Mouse (Mus musculus) intestine, embryonic 16.5 days (tissue): ENCODE data around the gene Cdc37. TPM values are rescaled to one million over a fixed set of nuclear protein-coding genes. Genes with fewer than 3 reads are reported as not detected.

Experiments
- ATAC-seq: fragments of 200-750 bp; cut with Nextera tagmentation; 2 replicates; pipeline ENCODE4 v1.8.0; 2017; ENCODE audit warnings: moderate TSS enrichment, moderate library complexity
- H3K27ac ChIP-seq: fragments of 300-500 bp; sonication (generic); 2 replicates; pipeline ENCODE4 v1.5.1; 2014; ENCODE audit warnings: mild to moderate bottlenecking, low read length
- H3K27me3 ChIP-seq: fragments of 300-500 bp; sonication (generic); replicated peaks from 2 replicates; pipeline ENCODE4 v1.6.1; 2014; ENCODE audit warnings: low read length, control low read depth, mixed read lengths; ENCODE audit not compliant: control insufficient read depth, insufficient read depth
- H3K36me3 ChIP-seq: fragments of 300-500 bp; sonication (generic); 2 replicates; pipeline ENCODE4 v1.6.1; 2014; ENCODE audit warnings: low read length, control low read depth; ENCODE audit not compliant: control insufficient read depth, insufficient read depth
- H3K4me1 ChIP-seq: fragments of 300-500 bp; sonication (generic); 2 replicates; pipeline ENCODE4 v1.6.1; 2014; ENCODE audit warnings: low read length, control low read depth, mixed read lengths; ENCODE audit not compliant: control insufficient read depth, insufficient read depth
- H3K4me2 ChIP-seq: fragments of 300-500 bp; sonication (generic); 2 replicates; pipeline ENCODE4 v1.6.1; 2014; ENCODE audit warnings: low read depth, low read length, control low read depth
- H3K4me3 ChIP-seq: fragments of 300-500 bp; sonication (generic); 2 replicates; pipeline ENCODE4 v1.5.1; 2014; ENCODE audit warnings: mild to moderate bottlenecking, low read length
- H3K9ac ChIP-seq: fragments of 300-500 bp; sonication (generic); 2 replicates; pipeline ENCODE4 v1.6.1; 2014; ENCODE audit warnings: low read depth, low read length
- H3K9me3 ChIP-seq: fragments of 300-500 bp; sonication (generic); 2 replicates; pipeline ENCODE4 v1.6.1; 2016; ENCODE audit warnings: low read length, control low read depth; ENCODE audit not compliant: control insufficient read depth
- WGBS: fragments of 180-500 bp; shearing (Covaris S2); extraction: QIAGEN DNeasy Blood & Tissue Kit; methylation state at CpG from one replicate; pipeline ENCODE4 v1.1.7; 2014; 5-methylcytosine and 5-hydroxymethylcytosine counted together
- polyA plus RNA-seq: library from polyadenylated mRNA; unstranded; fragments of >200 nt; fragmentation: Nextera tagmentation; extraction: Ambion mirVana; gene quantifications from 2 replicates; pipeline ENCODE4 v1.2.1, GENCODE M21; 2015

The Cdc37 gene
- polyA plus RNA-seq, 1 experiment from 2014 or later, result 261 TPM

DNA sequence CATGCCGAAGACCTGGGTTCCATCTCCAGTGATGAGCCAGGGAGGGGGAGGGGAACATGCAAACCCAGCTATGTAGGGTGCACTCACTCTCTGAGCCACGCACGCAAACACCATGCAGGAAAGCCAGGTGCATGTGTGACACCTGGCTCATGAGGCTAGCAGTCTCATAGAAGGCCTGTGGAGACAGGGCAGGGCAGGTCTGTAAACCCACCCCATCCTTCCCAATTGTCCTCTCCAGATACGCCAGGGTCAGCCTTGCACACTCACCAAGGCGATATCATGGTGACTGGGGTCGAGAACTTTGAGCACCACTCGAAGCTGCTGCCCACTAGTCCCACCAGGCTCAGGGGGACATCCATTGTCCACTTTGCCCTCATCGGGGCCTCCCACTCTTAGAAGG is 34.7 kb downstream of the Cdc37 start:
- Histone ChIP-seq H3K4me1 (0 out of 2 replicates have a peak, but pooled peaks cover 4% of the 10 kb centered on the region), H3K9me3 (no peaks in the 10 kb centered on the region), H3K27ac (no peak overlapping the region), H3K4me2 (no peak overlapping the region), H3K4me3 (no peak overlapping the region), H3K27me3 (no peaks in the 10 kb centered on the region), H3K9ac (no peak overlapping the region), H3K36me3 (0 out of 2 replicates have a peak, but pooled peaks cover 3% of the 10 kb centered on the region)
- no peak for ATAC-seq
- 78% methylated on average over 8 of the region's 8 CpGs for WGBS

DNA sequence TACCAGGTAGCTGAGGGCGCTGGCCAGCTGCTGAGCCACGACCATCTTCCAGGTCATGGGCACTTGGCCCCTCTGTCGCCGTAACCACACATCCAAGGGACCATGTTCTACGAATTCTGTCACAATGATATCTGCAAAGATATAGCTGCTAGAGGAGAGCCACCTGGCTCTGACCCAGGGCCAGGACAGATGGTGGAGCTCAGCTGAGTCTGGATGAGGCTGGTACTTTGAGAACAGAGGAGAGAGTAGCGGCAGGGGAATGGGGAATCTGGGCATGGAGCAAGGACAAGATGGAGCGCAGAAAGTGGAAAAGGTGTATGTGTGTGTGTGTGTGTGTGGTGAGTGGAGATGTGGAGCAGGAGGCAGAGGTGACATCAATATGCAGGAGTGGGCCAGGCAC is 35.6 kb downstream of the Cdc37 start:
- H3K4me1 ChIP-seq, result 0 out of 2 replicates have a peak, but pooled peaks cover 4% of the 10 kb centered on the region
- H3K27me3 ChIP-seq, result no peaks in the 10 kb centered on the region
- ATAC-seq, result no peak
- WGBS, result 84% methylated on average over 7 of the region's 7 CpGs
- H3K4me2 ChIP-seq, result no peak overlapping the region
- no peak overlapping the region for H3K9ac ChIP-seq
- no peak overlapping the region for H3K27ac ChIP-seq
- H3K36me3 ChIP-seq, result 0 out of 2 replicates have a peak, but pooled peaks cover 3% of the 10 kb centered on the region
- no peaks in the 10 kb centered on the region for H3K9me3 ChIP-seq
- H3K4me3 ChIP-seq, result no peak overlapping the region

DNA sequence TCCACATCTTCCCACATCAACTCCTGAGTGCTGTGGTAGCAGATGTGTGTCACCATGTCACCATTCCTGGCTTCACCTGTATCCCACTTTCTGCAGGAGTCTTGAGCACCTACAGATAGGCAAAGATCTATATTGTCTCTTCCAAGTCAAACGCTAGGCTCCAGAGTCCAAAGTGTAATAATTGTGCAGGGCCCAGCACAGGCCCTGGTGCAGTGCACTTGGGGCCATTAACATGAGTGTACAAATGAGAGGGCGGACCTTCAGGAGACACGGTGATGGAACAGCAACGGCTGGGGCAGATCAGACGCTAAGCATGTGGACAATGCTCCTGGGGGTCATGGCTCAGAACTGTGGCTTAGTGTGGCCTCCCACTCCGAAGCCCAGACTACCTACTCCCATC is 36.0 kb downstream of the Cdc37 start:
- H3K27me3 ChIP-seq, result no peaks in the 10 kb centered on the region
- no peak overlapping the region for H3K9ac ChIP-seq
- no peak overlapping the region; the same call in 1 of the 2 replicates for H3K27ac ChIP-seq
- H3K4me1 ChIP-seq, result 0 out of 2 replicates have a peak, but pooled peaks cover 4% of the 10 kb centered on the region
- H3K4me2 ChIP-seq, result no peak overlapping the region
- H3K9me3 ChIP-seq, result no peaks in the 10 kb centered on the region
- H3K36me3 ChIP-seq, result 0 out of 2 replicates have a peak, but pooled peaks cover 3% of the 10 kb centered on the region
- H3K4me3 ChIP-seq, result no peak overlapping the region
- peak; percentile 77 for ATAC-seq
- WGBS, result 78% methylated on average over 6 of the region's 6 CpGs

DNA sequence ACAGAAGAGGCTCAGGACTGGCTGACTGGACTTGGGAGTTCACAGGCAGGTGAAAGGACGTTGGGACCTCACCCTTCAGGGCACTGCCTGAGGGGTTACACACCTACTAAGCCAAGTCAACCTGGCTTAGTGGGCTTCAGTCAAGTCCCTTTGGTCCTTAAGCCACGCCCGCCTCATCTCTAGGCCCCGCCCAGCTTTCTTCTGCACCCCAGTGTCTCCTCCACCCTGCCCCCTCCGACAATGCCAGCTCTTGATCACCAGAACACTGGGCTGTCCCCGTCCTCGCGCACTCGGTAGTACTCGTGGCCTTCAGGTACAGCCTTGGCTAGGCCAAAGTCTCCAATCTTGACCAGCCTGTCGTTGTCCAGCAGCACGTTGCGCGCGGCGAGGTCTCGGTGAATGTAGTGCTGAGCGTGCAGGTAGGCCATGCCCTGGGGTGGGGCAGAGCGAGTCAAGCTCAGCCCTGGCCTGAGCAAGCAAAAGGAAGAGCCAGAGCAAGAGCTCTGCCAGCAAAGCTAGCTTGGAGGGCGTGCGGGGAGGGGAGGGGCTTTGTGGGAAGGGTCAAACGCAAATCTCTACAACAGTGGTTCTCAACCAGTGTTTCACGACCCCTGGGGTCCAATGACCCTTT is 42.1 kb downstream of the Cdc37 start:
- Histone ChIP-seq H3K36me3 (no peaks in the 10 kb centered on the region), H3K9ac (no peak overlapping the region), H3K9me3 (no peaks in the 10 kb centered on the region), H3K4me1 (0 out of 2 replicates have a peak, but pooled peaks cover 4% of the 10 kb centered on the region), H3K4me2 (no peak overlapping the region), H3K27ac (no peak overlapping the region), H3K27me3 (no peaks in the 10 kb centered on the region), H3K4me3 (no peak overlapping the region)
- WGBS, result 42% methylated on average over 23 of the region's 23 CpGs
- ATAC-seq, result peak; percentile 43

DNA sequence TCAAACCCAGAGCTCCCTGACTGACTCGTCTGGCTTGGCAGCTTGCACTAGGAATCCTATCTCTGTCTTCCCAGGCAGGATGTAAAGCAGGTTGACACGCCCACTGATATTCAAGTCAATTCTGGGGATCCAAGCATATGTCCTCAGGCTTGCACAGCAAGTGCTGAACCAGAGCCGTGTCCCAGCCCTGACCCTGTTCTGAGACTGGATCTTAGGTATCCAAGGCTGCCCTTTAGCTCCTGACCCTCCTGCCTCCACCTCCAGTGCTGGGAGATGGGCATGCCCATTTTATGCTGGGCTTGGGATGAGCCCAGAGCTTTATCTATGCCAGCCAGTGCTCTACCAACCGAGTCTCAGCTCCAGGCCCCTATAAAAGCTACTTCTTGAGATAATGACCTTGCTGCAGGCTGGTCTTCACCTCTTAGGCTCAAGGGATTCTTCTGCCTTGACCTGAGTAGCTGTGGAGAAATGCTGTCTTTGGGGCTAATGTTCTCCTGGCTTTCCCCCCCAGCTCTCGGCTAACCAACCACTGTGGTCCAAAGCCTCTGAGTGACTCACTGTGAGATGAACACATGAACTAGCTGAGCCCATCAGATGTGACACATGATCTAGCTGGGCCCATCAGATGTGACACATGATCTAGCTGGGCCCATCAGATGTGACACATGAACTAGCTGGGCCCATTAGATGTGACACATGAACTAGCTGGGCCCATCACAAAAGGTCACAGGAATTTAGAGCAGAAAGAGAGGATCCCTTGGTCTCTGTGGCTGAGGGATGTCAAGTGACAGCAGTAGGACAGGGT is 43.8 kb downstream of the Cdc37 start:
- Histone ChIP-seq H3K36me3 (no peaks in the 10 kb centered on the region), H3K4me2 (no peak overlapping the region), H3K27me3 (no peaks in the 10 kb centered on the region), H3K9me3 (no peaks in the 10 kb centered on the region), H3K4me3 (no peak overlapping the region), H3K27ac (no peak overlapping the region), H3K4me1 (no peaks in the 10 kb centered on the region), H3K9ac (no peak overlapping the region)
- ATAC-seq, result no peak; the same call in 1 of the 2 replicates
- WGBS, result 72% methylated on average over 5 of the region's 5 CpGs

DNA sequence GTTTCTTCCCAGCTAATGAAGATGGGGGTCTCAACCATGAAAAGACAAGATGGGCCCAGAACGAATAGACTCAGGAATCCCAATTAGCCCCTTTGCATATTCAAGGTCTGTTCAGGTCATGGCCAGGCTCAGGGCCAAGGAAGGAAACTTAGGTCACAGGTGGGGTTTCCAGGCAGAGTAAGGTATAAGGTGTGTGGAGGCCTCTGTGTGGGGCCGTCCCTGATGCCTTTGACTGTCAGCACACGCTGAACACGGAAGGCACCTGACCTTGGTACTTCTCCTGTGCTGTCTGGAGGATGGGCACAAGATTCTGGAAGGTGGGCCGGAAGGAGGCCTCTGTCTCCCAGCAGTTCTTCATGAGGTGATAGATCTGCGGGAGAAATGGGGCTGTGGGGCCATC is 45.0 kb downstream of the Cdc37 start:
- WGBS, result 81% methylated on average over 6 of the region's 6 CpGs
- Histone ChIP-seq H3K4me1 (peaks cover 4% of the 10 kb centered on the region; the same call in 1 of the 2 replicates), H3K27me3 (no peaks in the 10 kb centered on the region)

DNA sequence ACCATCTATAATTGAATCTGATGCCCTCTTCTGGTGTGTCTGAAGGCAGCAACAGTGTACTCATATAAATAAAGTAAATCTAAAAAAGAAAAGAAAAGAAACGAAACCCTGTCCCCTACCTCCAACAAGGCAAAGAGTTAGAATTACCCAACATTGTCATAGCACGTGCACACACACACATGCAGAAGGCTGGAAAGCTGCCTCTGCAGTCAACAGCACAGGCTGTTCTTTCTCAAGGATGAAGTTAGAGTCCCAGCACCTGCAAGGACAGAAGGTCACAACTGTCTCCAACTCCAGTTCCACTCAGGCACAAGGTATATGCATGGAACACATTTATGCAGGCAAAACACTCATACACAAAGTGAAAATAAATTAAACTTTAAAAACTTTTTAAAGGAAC is 47.7 kb downstream of the Cdc37 start:
- no peak overlapping the region for H3K9ac ChIP-seq
- H3K9me3 ChIP-seq, result no peaks in the 10 kb centered on the region
- H3K27me3 ChIP-seq, result no peaks in the 10 kb centered on the region
- no peak overlapping the region for H3K4me3 ChIP-seq
- H3K27ac ChIP-seq, result no peak overlapping the region
- H3K36me3 ChIP-seq, result no peaks in the 10 kb centered on the region
- 93% methylated on average over 2 of the region's 2 CpGs for WGBS
- H3K4me2 ChIP-seq, result no peak overlapping the region
- H3K4me1 ChIP-seq, result peaks cover 4% of the 10 kb centered on the region; the same call in 1 of the 2 replicates
- ATAC-seq, result no peak

More for the DNA sequence above, 45.0 kb downstream of the Cdc37 start:
- H3K36me3 ChIP-seq, result no peaks in the 10 kb centered on the region
- H3K9ac ChIP-seq, result no peak overlapping the region
- H3K27ac ChIP-seq, result no peak overlapping the region
- H3K9me3 ChIP-seq, result no peaks in the 10 kb centered on the region
- no peak overlapping the region for H3K4me3 ChIP-seq
- ATAC-seq, result no peak
- no peak overlapping the region for H3K4me2 ChIP-seq

DNA sequence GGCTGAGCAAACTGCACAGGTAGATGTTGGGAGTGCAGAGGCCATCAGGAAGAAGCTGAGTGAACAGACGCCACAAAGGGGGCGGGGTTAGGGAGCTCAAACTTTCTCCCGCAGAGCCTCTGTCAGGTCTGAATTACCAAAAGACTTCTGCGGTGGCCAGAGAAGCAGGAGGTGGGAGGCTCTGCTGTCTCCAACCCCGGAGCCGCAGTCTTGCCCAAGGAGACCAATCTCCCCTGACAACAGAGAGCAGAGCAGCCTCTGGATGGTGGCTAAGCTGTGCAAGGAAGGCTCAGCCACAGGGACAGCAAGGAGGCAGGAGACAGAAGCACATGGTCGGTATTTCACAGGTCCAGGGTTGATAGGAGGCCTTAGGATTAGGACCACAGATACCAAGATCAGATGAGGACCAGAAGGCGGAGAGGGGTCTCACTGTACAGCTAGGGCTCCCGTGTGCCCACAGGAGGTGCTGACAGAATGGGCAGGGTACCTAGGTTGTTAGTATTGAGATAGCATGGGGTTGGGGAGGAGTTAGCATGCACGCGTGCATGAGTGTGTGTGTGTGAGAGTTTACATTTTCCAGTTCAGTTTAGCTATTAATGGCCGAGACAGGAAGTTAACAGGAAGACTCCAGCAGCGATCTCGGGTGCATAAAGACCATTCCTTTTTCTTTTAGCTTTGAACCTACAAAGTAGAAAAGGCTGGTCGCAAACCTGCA is 49.2 kb downstream of the Cdc37 start:
- Histone ChIP-seq H3K4me3 (no peak overlapping the region), H3K9me3 (no peaks in the 10 kb centered on the region), H3K27ac (no peak overlapping the region), H3K27me3 (no peaks in the 10 kb centered on the region), H3K4me2 (no peak overlapping the region), H3K9ac (no peak overlapping the region; the same call in 1 of the 2 replicates), H3K4me1 (peaks cover 4% of the 10 kb centered on the region; the same call in 1 of the 2 replicates), H3K36me3 (no peaks in the 10 kb centered on the region)
- WGBS, result 40% methylated on average over 15 of the region's 15 CpGs
- 0 out of 2 replicates have a peak, but pooled peaks have one; percentile 32 for ATAC-seq

DNA sequence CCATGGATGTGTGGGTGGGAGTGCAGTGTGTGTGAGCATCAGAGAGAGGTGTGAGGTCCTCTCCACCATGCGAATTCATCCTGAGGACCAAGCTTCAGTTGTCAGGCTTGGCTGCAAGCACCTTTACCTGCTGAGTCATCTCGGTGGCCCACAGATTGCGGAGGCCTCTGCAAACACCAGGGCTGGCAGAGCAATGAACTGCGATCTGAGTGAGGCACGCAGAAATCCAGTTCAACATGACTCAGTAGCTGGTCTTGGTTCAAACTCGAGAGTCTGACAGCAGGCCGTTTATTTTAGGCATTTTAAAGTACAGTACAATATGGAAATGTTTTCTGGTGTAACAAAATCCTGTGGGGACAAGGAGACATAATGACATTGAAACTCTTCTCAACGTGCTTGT is 52.0 kb downstream of the Cdc37 start:
- WGBS, result 51% methylated on average over 8 of the region's 8 CpGs
- Histone ChIP-seq H3K4me3 (no peak overlapping the region), H3K27ac (no peak overlapping the region), H3K4me1 (peaks cover 4% of the 10 kb centered on the region; the same call in 1 of the 2 replicates), H3K9me3 (no peaks in the 10 kb centered on the region), H3K27me3 (no peaks in the 10 kb centered on the region), H3K9ac (no peak overlapping the region), H3K4me2 (no peak overlapping the region), H3K36me3 (no peaks in the 10 kb centered on the region)
- ATAC-seq, result peak; percentile 71
